Mouse (Mus musculus) MEL (cell line): ENCODE measurements at regions not wholly inside any gene's neighbourhood (a gene's known extent, or its start where the extent isn't known, plus 50 kb on each side); places are given as distances from the start of the nearest gene placed in this dataset.

Experiments used
- DNase-seq: peaks from one replicate; pipeline ENCODE4 v3.0.0; 2011; ENCODE audit warnings: low read depth, low spot score
- H3K27ac ChIP-seq: 2 replicates; pipeline ENCODE4 v1.5.1; 2012; ENCODE audit warnings: low read depth, mild to moderate bottlenecking, control low read depth, low read length, moderate library complexity; ENCODE audit not compliant: control insufficient read depth
- H3K27me3 ChIP-seq, 2 experiments: fragments of 150-350 bp in 1 of 2; sonication (generic) in 1 of 2; 2 replicates each; pipeline ENCODE4 v1.6.1; 2012; ENCODE audit warnings: low read length in 2 of 2, mild to moderate bottlenecking in 2 of 2, improper control_type of control experiment in 1 of 2, moderate library complexity in 1 of 2; ENCODE audit not compliant: insufficient read depth in 2 of 2, control insufficient read depth in 1 of 2
- H3K36me3 ChIP-seq, 2 experiments: 2 replicates each; pipeline ENCODE4 v1.6.1; 2012 to 2014; ENCODE audit warnings: low read length in 2 of 2, improper control_type of control experiment in 1 of 2, inconsistent platforms in 1 of 2, mild to moderate bottlenecking in 1 of 2; ENCODE audit not compliant: insufficient read depth in 2 of 2, control insufficient read depth in 1 of 2
- H3K4me1 ChIP-seq, 2 experiments: fragments of 150-350 bp in 1 of 2; sonication (generic) in 1 of 2; 2 replicates each; pipeline ENCODE4 v1.6.1; 2012; ENCODE audit warnings: low read length in 2 of 2, improper control_type of control experiment in 1 of 2, mild to moderate bottlenecking in 1 of 2; ENCODE audit not compliant: insufficient read depth in 2 of 2, control insufficient read depth in 1 of 2
- H3K4me3 ChIP-seq, 2 experiments: fragments of 150-350 bp in 1 of 2; sonication (generic) in 1 of 2; 2 replicates each; pipeline ENCODE4 v1.5.1; 2012; ENCODE audit warnings: low read depth in 2 of 2, low read length in 2 of 2, mild to moderate bottlenecking in 2 of 2, moderate library complexity in 2 of 2, control low read depth in 1 of 2, improper control_type of control experiment in 1 of 2; ENCODE audit not compliant: control insufficient read depth in 1 of 2, insufficient read depth in 1 of 2
- H3K79me2 ChIP-seq: 2 replicates; pipeline ENCODE4 v1.6.1; 2012; ENCODE audit warnings: mild to moderate bottlenecking, low read length, moderate library complexity; ENCODE audit not compliant: control insufficient read depth, poor library complexity, insufficient read depth
- H3K9ac ChIP-seq: 2 replicates; pipeline ENCODE4 v1.6.1; 2012; ENCODE audit warnings: low read depth, mild to moderate bottlenecking, control low read depth, low read length, moderate library complexity; ENCODE audit not compliant: control insufficient read depth, poor library complexity, severe bottlenecking
- H3K9me3 ChIP-seq: fragments of 150-350 bp; sonication (generic); replicated peaks from 2 replicates; pipeline ENCODE4 v1.6.1; 2012; ENCODE audit warnings: mild to moderate bottlenecking, low read length, improper control_type of control experiment, moderate library complexity; ENCODE audit not compliant: insufficient read depth
- BHLHE40 ChIP-seq: IDR thresholded peaks from 2 replicates; pipeline ENCODE4 v1.6.1; 2012; ENCODE audit warnings: low read depth, mild to moderate bottlenecking, inconsistent platforms, low read length, improper control_type of control experiment, borderline replicate concordance
- ETS1 ChIP-seq: IDR thresholded peaks from 2 replicates; pipeline ENCODE4 v1.6.1; 2012; ENCODE audit warnings: low read depth, mild to moderate bottlenecking, inconsistent platforms, low read length, improper control_type of control experiment, moderate library complexity
- KAT2A ChIP-seq: conservative IDR thresholded peaks from 2 replicates; pipeline ENCODE4 v1.6.1; 2012; ENCODE audit warnings: low read depth, low read length, improper control_type of control experiment, inconsistent platforms
- MAZ ChIP-seq: IDR thresholded peaks from 2 replicates; pipeline ENCODE4 v1.6.1; 2012; ENCODE audit warnings: low read depth, mild to moderate bottlenecking, inconsistent platforms, low read length, improper control_type of control experiment
- POLR2A ChIP-seq, 2 experiments: IDR thresholded peaks; 2 replicates each; pipeline ENCODE4 v1.6.1; 2011 to 2012; ENCODE audit warnings: low read length in 2 of 2, mild to moderate bottlenecking in 2 of 2, control low read depth in 1 of 2, improper control_type of control experiment in 1 of 2, low read depth in 1 of 2, moderate library complexity in 1 of 2; ENCODE audit not compliant: control insufficient read depth in 1 of 2, insufficient read depth in 1 of 2, poor library complexity in 1 of 2
- POLR2AphosphoS2 ChIP-seq: IDR thresholded peaks from 2 replicates; pipeline ENCODE4 v1.6.1; 2011; ENCODE audit warnings: low read length, improper control_type of control experiment
- RAD21 ChIP-seq: IDR thresholded peaks from 2 replicates; pipeline ENCODE4 v1.6.1; 2011; ENCODE audit warnings: mild to moderate bottlenecking, low read depth, low read length, improper control_type of control experiment
- RCOR1 ChIP-seq: IDR thresholded peaks from 2 replicates; pipeline ENCODE4 v1.6.1; 2012; ENCODE audit warnings: low read depth, mild to moderate bottlenecking, inconsistent platforms, low read length, improper control_type of control experiment
- SIN3A ChIP-seq: IDR thresholded peaks from 2 replicates; pipeline ENCODE4 v1.6.1; 2012; ENCODE audit warnings: low read length, improper control_type of control experiment, inconsistent platforms
- SMC3 ChIP-seq: IDR thresholded peaks from 2 replicates; pipeline ENCODE4 v1.6.1; 2011; ENCODE audit warnings: low read depth, low read length, improper control_type of control experiment
- TCF12 ChIP-seq: IDR thresholded peaks from 2 replicates; pipeline ENCODE4 v1.6.1; 2014; ENCODE audit warnings: low read depth, mild to moderate bottlenecking, inconsistent platforms, low read length, improper control_type of control experiment, moderate library complexity
- UBTF ChIP-seq: IDR thresholded peaks from 2 replicates; pipeline ENCODE4 v1.6.1; 2012; ENCODE audit warnings: low read depth, mild to moderate bottlenecking, inconsistent platforms, low read length, improper control_type of control experiment, moderate library complexity, borderline replicate concordance; ENCODE audit not compliant: insufficient read depth
- USF1 ChIP-seq: IDR thresholded peaks from 2 replicates; pipeline ENCODE4 v1.6.1; 2014; ENCODE audit warnings: low read depth, mild to moderate bottlenecking, inconsistent platforms, low read length, improper control_type of control experiment, moderate library complexity
- ZC3H11A ChIP-seq: IDR thresholded peaks from 2 replicates; pipeline ENCODE4 v1.6.1; 2012; ENCODE audit warnings: low read depth, mild to moderate bottlenecking, inconsistent platforms, low read length, improper control_type of control experiment
- ZKSCAN1 ChIP-seq: IDR thresholded peaks from 2 replicates; pipeline ENCODE4 v1.6.1; 2012; ENCODE audit warnings: low read depth, mild to moderate bottlenecking, inconsistent platforms, low read length, improper control_type of control experiment, moderate library complexity

- Histone ChIP-seq H3K27ac (no peak overlapping the region), H3K36me3 (no peaks in the 10 kb centered on the region), H3K4me3 (no peak overlapping the region), H3K4me1 (no peaks in the 10 kb centered on the region), H3K9me3 (no peaks in the 10 kb centered on the region), H3K27me3 (no peaks in the 10 kb centered on the region), H3K79me2 (no peaks in the 10 kb centered on the region), H3K9ac (no peak overlapping the region)
- no peak for DNase-seq
- TF ChIP-seq KAT2A (no peak), USF1 (no peak), POLR2A (IDR thresholded peaks at IDR 0.05; ENCODE audit: control insufficient read depth in 1 of 2, insufficient read depth in 1 of 2, low read depth in 1 of 2, low read length in 2 of 2, poor library complexity in 1 of 2) (no peak), POLR2AphosphoS2 (no peak), BHLHE40 (no peak), MAZ (no peak), UBTF (no peak), RCOR1 (no peak), ZC3H11A (no peak), RAD21 (no peak)
- TF ChIP-seq, all 39 proteins: peak for 0
Measured at GRCm38 (mm10) chr2:56909096-56909865, 214.5 kb downstream of the Nr4a2 start.

DNA sequence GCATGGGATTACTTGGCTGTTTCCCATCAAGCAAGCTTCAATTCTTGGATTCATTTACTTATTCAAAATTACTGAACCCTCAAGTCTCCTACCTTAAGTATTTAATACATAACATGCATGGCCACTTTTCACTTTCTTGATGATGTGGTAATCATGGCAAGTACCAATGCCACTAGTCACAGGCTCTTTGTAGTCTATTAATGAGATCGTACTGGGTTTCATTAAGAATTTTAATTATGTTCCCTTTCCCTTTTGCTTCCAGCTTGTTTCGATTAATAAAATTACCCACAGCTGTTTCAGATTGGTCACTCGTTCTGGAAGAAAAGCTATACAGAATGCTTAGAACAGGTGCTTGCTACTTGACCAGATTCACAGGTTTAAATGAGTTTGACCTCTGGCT is 238.6 kb downstream of the Nr4a2 start:
- Histone ChIP-seq H3K9me3 (no peaks in the 10 kb centered on the region), H3K4me1 (no peaks in the 10 kb centered on the region), H3K9ac (no peak overlapping the region), H3K27me3 (no peaks in the 10 kb centered on the region), H3K36me3 (no peaks in the 10 kb centered on the region), H3K4me3 (no peak overlapping the region), H3K27ac (no peak overlapping the region), H3K79me2 (no peaks in the 10 kb centered on the region)
- TF ChIP-seq SMC3 = no peak
- no peak for TF ChIP-seq SIN3A
- TF ChIP-seq TCF12 = no peak
- TF ChIP-seq ETS1 = no peak
- DNase-seq = no peak

DNA sequence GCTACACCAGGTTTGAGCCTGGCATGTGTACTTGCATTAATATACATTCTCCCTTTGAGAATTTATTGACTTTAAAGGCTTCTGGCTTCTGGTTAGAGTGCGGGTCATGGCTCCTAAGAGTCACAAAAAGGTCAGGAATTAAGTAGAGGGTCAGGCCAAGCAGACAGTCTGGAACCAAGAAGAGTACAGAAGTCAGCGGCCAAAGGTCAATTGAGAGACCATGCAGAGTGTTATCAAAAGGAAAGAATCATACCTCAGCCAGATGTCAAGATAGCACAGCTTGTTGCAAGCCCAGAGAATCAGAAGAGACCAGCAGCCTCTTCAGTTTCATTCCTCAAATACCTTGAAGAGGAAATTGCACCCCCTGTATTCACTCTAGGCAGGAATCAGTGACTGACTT is 263.0 kb downstream of the Nr4a2 start:
- no peaks in the 10 kb centered on the region for H3K36me3 ChIP-seq

More for the DNA sequence above, 263.0 kb downstream of the Nr4a2 start:
- H3K27me3 ChIP-seq = no peaks in the 10 kb centered on the region
- no peak for DNase-seq
- H3K4me1 ChIP-seq = no peaks in the 10 kb centered on the region
- no peaks in the 10 kb centered on the region for H3K9me3 ChIP-seq
- no peak overlapping the region for H3K9ac ChIP-seq
- no peak overlapping the region for H3K27ac ChIP-seq
- TF ChIP-seq SMC3 = no peak
- TF ChIP-seq ZKSCAN1 = no peak
- H3K79me2 ChIP-seq = no peaks in the 10 kb centered on the region
- H3K4me3 ChIP-seq = no peak overlapping the region
